Mouse (Mus musculus): ENCODE data around the gene Miox. TPM values are rescaled to one million over a fixed set of nuclear protein-coding genes. Genes with fewer than 3 reads are reported as not detected.

Gene Miox
- total and polyA plus RNA-seq, 2 experiments from 2014 or later, result not detected

GRCm38 (mm10) chr15:89309962-89310498 is 24.2 kb upstream of the Miox start:
- no peaks in the 10 kb centered on the region for H3K27me3 ChIP-seq (ENCODE audit: control insufficient read depth, insufficient read depth, low read length)
- no peak overlapping the region for H3K4me3 ChIP-seq (ENCODE audit: low read depth, low read length)
- no peak overlapping the region for H3K9ac ChIP-seq (replicated peaks; ENCODE audit: low read depth, low read length)
- WGBS, result 49% methylated on average over 6 of the region's 6 CpGs
- DNase-seq (ENCODE audit: low spot score) (no peak), ATAC-seq (ENCODE audit: insufficient read depth, low read depth) (no peak)
- no peak overlapping the region for H3K4me2 ChIP-seq (ENCODE audit: low read depth, low read length)
- TF ChIP-seq EP300 (IDR thresholded peaks at IDR 0.05; ENCODE audit: low read depth) (no peak), CTCF (IDR thresholded peaks at IDR 0.05; ENCODE audit: low read depth) (no peak)
- H3K9me3 ChIP-seq (replicated peaks; ENCODE audit: control insufficient read depth, low read length), result no peaks in the 10 kb centered on the region
- H3K27ac ChIP-seq (ENCODE audit: low read depth), result peak overlapping the region; percentile 40; the same call in 1 of the 2 replicates
- H3K4me1 ChIP-seq (ENCODE audit: control insufficient read depth, insufficient read depth), result peaks cover 27% of the 10 kb centered on the region
- peaks cover 17% of the 10 kb centered on the region for H3K36me3 ChIP-seq (replicated peaks; ENCODE audit: control insufficient read depth, insufficient read depth, low read length)

- DNase-seq (ENCODE audit: low spot score), result no peak
- Histone ChIP-seq H3K4me3 (ENCODE audit: low read depth, low read length) (no peak overlapping the region), H3K4me2 (ENCODE audit: low read depth, low read length) (peak overlapping the region; percentile 93; the same call in 1 of the 2 replicates), H3K9ac (replicated peaks; ENCODE audit: low read depth, low read length) (0 out of 2 replicates have a peak overlapping the region, but pooled peaks have one; percentile 8), H3K9me3 (replicated peaks; ENCODE audit: control insufficient read depth, low read length) (no peaks in the 10 kb centered on the region), H3K27me3 (ENCODE audit: control insufficient read depth, insufficient read depth, low read length) (no peaks in the 10 kb centered on the region), H3K4me1 (ENCODE audit: control insufficient read depth, insufficient read depth) (peaks cover 27% of the 10 kb centered on the region), H3K27ac (ENCODE audit: low read depth) (no peak overlapping the region), H3K36me3 (replicated peaks; ENCODE audit: control insufficient read depth, insufficient read depth, low read length) (no peaks in the 10 kb centered on the region)
- no peak for ATAC-seq (ENCODE audit: insufficient read depth, low read depth)
- TF ChIP-seq EP300 (IDR thresholded peaks at IDR 0.05; ENCODE audit: low read depth), result no peak
- TF ChIP-seq CTCF (IDR thresholded peaks at IDR 0.05; ENCODE audit: low read depth), result no peak
- 60% methylated on average over 4 of the region's 4 CpGs for WGBS
Measured at GRCm38 (mm10) chr15:89313359-89313758, 20.8 kb upstream of the Miox start.

- WGBS, result 28% methylated on average over 3 of the region's 3 CpGs
- Histone ChIP-seq H3K27me3 (ENCODE audit: control insufficient read depth, insufficient read depth, low read length) (no peaks in the 10 kb centered on the region), H3K4me1 (ENCODE audit: control insufficient read depth, insufficient read depth) (peaks cover 21% of the 10 kb centered on the region), H3K36me3 (replicated peaks; ENCODE audit: control insufficient read depth, insufficient read depth, low read length) (no peaks in the 10 kb centered on the region), H3K4me2 (ENCODE audit: low read depth, low read length) (peak overlapping the region; percentile 93), H3K27ac (ENCODE audit: low read depth) (no peak overlapping the region), H3K9me3 (replicated peaks; ENCODE audit: control insufficient read depth, low read length) (no peaks in the 10 kb centered on the region), H3K9ac (replicated peaks; ENCODE audit: low read depth, low read length) (peak overlapping the region; percentile 81), H3K4me3 (ENCODE audit: low read depth, low read length) (peak overlapping the region; percentile 72)
- TF ChIP-seq EP300 (IDR thresholded peaks at IDR 0.05; ENCODE audit: low read depth) (no peak), CTCF (IDR thresholded peaks at IDR 0.05; ENCODE audit: low read depth) (no peak)
- ATAC-seq (ENCODE audit: insufficient read depth, low read depth) (no peak), DNase-seq (ENCODE audit: low spot score) (no peak)
Measured at GRCm38 (mm10) chr15:89314107-89314506, 20.1 kb upstream of the Miox start.

GRCm38 (mm10) chr15:89314511-89315189 is 19.5 kb upstream of the Miox start:
- H3K9ac ChIP-seq (replicated peaks; ENCODE audit: low read depth, low read length), result peak overlapping the region; percentile 81
- WGBS, result under 1% methylated on average over 51 of the region's 58 CpGs
- TF ChIP-seq CTCF (IDR thresholded peaks at IDR 0.05; ENCODE audit: low read depth) (no peak), EP300 (IDR thresholded peaks at IDR 0.05; ENCODE audit: low read depth) (no peak)
- H3K4me1 ChIP-seq (ENCODE audit: control insufficient read depth, insufficient read depth), result peaks cover 20% of the 10 kb centered on the region
- H3K4me2 ChIP-seq (ENCODE audit: low read depth, low read length), result peak overlapping the region; percentile 93
- H3K36me3 ChIP-seq (replicated peaks; ENCODE audit: control insufficient read depth, insufficient read depth, low read length), result no peaks in the 10 kb centered on the region
- no peaks in the 10 kb centered on the region for H3K9me3 ChIP-seq (replicated peaks; ENCODE audit: control insufficient read depth, low read length)
- H3K4me3 ChIP-seq (ENCODE audit: low read depth, low read length), result peak overlapping the region; percentile 72
- peak overlapping the region; percentile 31 for H3K27ac ChIP-seq (ENCODE audit: low read depth)
- peak; percentile 16 for ATAC-seq (ENCODE audit: insufficient read depth, low read depth)
- no peaks in the 10 kb centered on the region for H3K27me3 ChIP-seq (ENCODE audit: control insufficient read depth, insufficient read depth, low read length)
- DNase-seq (ENCODE audit: low spot score), result peak; percentile 17

- H3K9ac ChIP-seq (replicated peaks; ENCODE audit: low read depth, low read length), result peak within 1 kb of the TSS; percentile 81
- peaks cover 19% of the 10 kb centered on the region for H3K4me1 ChIP-seq (ENCODE audit: control insufficient read depth, insufficient read depth)
- peak within 1 kb of the TSS; percentile 72 for H3K4me3 ChIP-seq (ENCODE audit: low read depth, low read length)
- H3K9me3 ChIP-seq (replicated peaks; ENCODE audit: control insufficient read depth, low read length), result no peaks in the 10 kb centered on the region
- peak within 1 kb of the TSS; percentile 79 for H3K27ac ChIP-seq (ENCODE audit: low read depth)
- TF ChIP-seq CTCF (IDR thresholded peaks at IDR 0.05; ENCODE audit: low read depth) (no peak), EP300 (IDR thresholded peaks at IDR 0.05; ENCODE audit: low read depth) (no peak)
- H3K4me2 ChIP-seq (ENCODE audit: low read depth, low read length), result peak within 1 kb of the TSS; percentile 93
- H3K36me3 ChIP-seq (replicated peaks; ENCODE audit: control insufficient read depth, insufficient read depth, low read length), result no peaks in the 10 kb centered on the region
- DNase-seq (ENCODE audit: low spot score), result peak; percentile 98
- peak; percentile 100 for ATAC-seq (ENCODE audit: insufficient read depth, low read depth)
- under 1% methylated on average over 32 of the region's 37 CpGs for WGBS
- H3K27me3 ChIP-seq (ENCODE audit: control insufficient read depth, insufficient read depth, low read length), result no peaks in the 10 kb centered on the region
Measured at GRCm38 (mm10) chr15:89315190-89315731, 18.9 kb upstream of the Miox start, which contains the start of gene Sbf1. Gene Sbf1 (minus strand): TSS chr15:89315311.

Data from heart, postnatal 0 days (tissue).